Mouse (Mus musculus) erythroblast, embryonic 14.5 days (primary cell): ENCODE measurements around the gene Plekhg4.

ENCODE experiments used
- GATA1 ChIP-seq: IDR thresholded peaks from 2 replicates; pipeline ENCODE4 v1.6.1; 2012; ENCODE audit warnings: low read length, inconsistent platforms, mixed read lengths
- TAL1 ChIP-seq: IDR thresholded peaks from 3 replicates; pipeline ENCODE4 v1.6.1; 2012; ENCODE audit warnings: low read length, inconsistent platforms, mixed read lengths

GRCm38 (mm10) chr8:105409947-105410346, 36.9 kb downstream of the Plekhg4 start:
- no peak for TF ChIP-seq GATA1
- TF ChIP-seq TAL1: no peak
